Mouse (Mus musculus) myocyte (in vitro differentiated cells): ENCODE measurements around the gene Slc22a21.

ENCODE experiments used
- E2F4 ChIP-seq: IDR thresholded peaks from one replicate; pipeline ENCODE4 v1.6.1; 2011; ENCODE audit warnings: mild to moderate bottlenecking, control low read depth, moderate library complexity; ENCODE audit not compliant: insufficient read depth
- MAX ChIP-seq: IDR thresholded peaks from one replicate; pipeline ENCODE4 v1.6.1; 2011; ENCODE audit warnings: low read depth, mild to moderate bottlenecking, control low read depth
- POLR2A ChIP-seq: IDR thresholded peaks from one replicate; pipeline ENCODE4 v1.6.1; 2011; ENCODE audit warnings: low read depth, mild to moderate bottlenecking, control low read depth, moderate library complexity; ENCODE audit not compliant: insufficient read length
- SRF ChIP-seq: IDR thresholded peaks from one replicate; pipeline ENCODE4 v1.6.1; 2011; ENCODE audit warnings: low read depth; ENCODE audit not compliant: control insufficient read depth, insufficient read length
- TCF12 ChIP-seq: IDR thresholded peaks from one replicate; pipeline ENCODE4 v1.6.1; 2011; ENCODE audit warnings: mild to moderate bottlenecking, control low read depth; ENCODE audit not compliant: poor library complexity, insufficient read depth, severe bottlenecking

DNA sequence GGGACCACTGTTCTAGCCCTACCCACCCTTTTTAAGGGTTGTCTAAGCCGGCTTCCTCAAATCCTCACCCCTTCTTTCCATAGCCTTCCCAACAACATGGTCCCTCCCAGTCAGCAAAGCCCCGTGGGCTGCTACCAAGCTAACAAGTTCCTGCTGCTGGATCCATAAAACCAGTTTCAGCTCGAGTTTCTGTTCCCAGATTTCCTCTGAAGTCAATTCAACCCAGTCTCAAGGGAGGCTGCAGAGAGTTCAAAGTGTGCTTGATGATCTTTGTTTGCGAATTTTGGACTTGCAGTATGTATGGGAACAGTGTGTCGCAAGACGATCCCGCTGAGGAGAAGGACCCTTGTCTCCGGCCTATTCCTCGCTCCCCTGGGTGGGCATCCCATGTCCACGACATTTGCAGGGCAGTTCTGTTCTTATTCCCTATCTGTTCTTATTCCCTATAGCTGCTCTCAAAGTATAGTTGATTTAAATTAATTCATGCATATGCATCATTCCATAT, 28.3 kb upstream of the Slc22a21 start:
- TF ChIP-seq POLR2A (no peak), SRF (no peak), E2F4 (no peak), MAX (no peak), TCF12 (no peak)
